29 mouse cellular contexts compared by ENCODE assay signal in genomic region chr11:8471535-8471934, GRCm38 (mm10).
"Had no signal": no experiment of that assay in that cellular context is flagged by ENCODE, and none has a peak within 500 bp of the region (broad histone marks: within the 10 kb centered on the region; RNA-seq: fewer than 3 reads in every experiment).

No protein-coding gene starts in this region.

- H3K4me3 ChIP-seq: left cerebral cortex, adult 2 months; limb, embryonic 10.5 days; limb, embryonic 12.5 days; limb, embryonic 13.5 days; limb, embryonic 15.5 days; liver, embryonic 12.5 days; liver, embryonic 13.5 days; liver, embryonic 15.5 days; megakaryocyte, embryonic 14.5 days; midbrain, embryonic 10.5 days; midbrain, embryonic 12.5 days; midbrain, embryonic 13.5 days; midbrain, embryonic 15.5 days; myocyte; neural tube, embryonic 12.5 days; neural tube, embryonic 13.5 days had no signal

- H3K4me2 ChIP-seq: limb, embryonic 12.5 days; limb, embryonic 13.5 days; limb, embryonic 15.5 days; liver, embryonic 11.5 days; liver, embryonic 12.5 days; liver, embryonic 13.5 days; liver, embryonic 15.5 days; lung, embryonic 14.5 days; midbrain, embryonic 11.5 days; midbrain, embryonic 12.5 days; midbrain, embryonic 13.5 days; midbrain, embryonic 15.5 days; neural tube, embryonic 12.5 days; neural tube, embryonic 13.5 days had no signal

- ATAC-seq: liver, embryonic 12.5 days; liver, postnatal 0 days; midbrain, embryonic 13.5 days; midbrain, embryonic 15.5 days; midbrain, embryonic 16.5 days had no signal

- H3K9me3 ChIP-seq: limb, embryonic 10.5 days; limb, embryonic 12.5 days; limb, embryonic 13.5 days; limb, embryonic 15.5 days; liver, embryonic 12.5 days; liver, embryonic 13.5 days; liver, embryonic 15.5 days; megakaryocyte, embryonic 14.5 days; midbrain, embryonic 10.5 days; midbrain, embryonic 12.5 days; midbrain, embryonic 13.5 days; midbrain, embryonic 15.5 days; neural tube, embryonic 12.5 days; neural tube, embryonic 13.5 days had no signal

- H3K36me3 ChIP-seq: liver, embryonic 13.5 days; liver, embryonic 15.5 days; midbrain, embryonic 12.5 days; midbrain, embryonic 13.5 days; midbrain, embryonic 15.5 days; neural tube, embryonic 12.5 days; neural tube, embryonic 13.5 days had no signal

- H3K9ac ChIP-seq: limb, embryonic 12.5 days; limb, embryonic 13.5 days; limb, embryonic 15.5 days; liver, embryonic 12.5 days; liver, embryonic 13.5 days; liver, embryonic 14.5 days; liver, embryonic 15.5 days; liver, postnatal 0 days; lung, embryonic 14.5 days; midbrain, embryonic 12.5 days; midbrain, embryonic 13.5 days; midbrain, embryonic 15.5 days; neural tube, embryonic 12.5 days; neural tube, embryonic 13.5 days had no signal

- DNase-seq: left cerebral cortex, postnatal 4 days; liver; liver, embryonic 13.5 days; liver, postnatal 0 days; lung, adult 2 months; lung, embryonic 14.5 days; lung, postnatal 10 days; lung, postnatal 36 days; midbrain, embryonic 14.5 days had no signal

- H3K27me3 ChIP-seq: limb, embryonic 12.5 days; limb, embryonic 13.5 days; limb, embryonic 15.5 days; neural tube, embryonic 12.5 days had no signal

- H3K27ac ChIP-seq: left cerebral cortex, adult 2 months; limb, embryonic 10.5 days; limb, embryonic 12.5 days; limb, embryonic 13.5 days; limb, embryonic 15.5 days; liver, embryonic 12.5 days; liver, embryonic 13.5 days; liver, embryonic 14.5 days; liver, embryonic 15.5 days; macrophage; midbrain, embryonic 10.5 days; midbrain, embryonic 12.5 days; midbrain, embryonic 13.5 days; midbrain, embryonic 15.5 days; neural tube, embryonic 12.5 days; neural tube, embryonic 13.5 days had no signal
